Mouse (Mus musculus): Measurements from ENCODE around the gene Gm11568.
"Not testable (repeated sequence)": the region's sequence is repeated elsewhere in the genome, so short reads cannot be mapped to it uniquely, and the experiment has no call there.

Gene Gm11568

GRCm38 (mm10) chr11:99857617-99858016 is at the start of gene Gm11568:
Gene Gm11568, plus strand, starts transcription at chr11:99857917.
- no peak for DNase-seq

GRCm38 (mm10) chr11:99809792-99810191 is 47.9 kb upstream of the Gm11568 start, which contains the start of gene Krtap4-13:
Gene Krtap4-13, minus strand, starts transcription at chr11:99809892.
- not testable (repeated sequence) for DNase-seq

GRCm38 (mm10) chr11:99815566-99815965 is 42.2 kb upstream of the Gm11568 start, which contains the start of gene Gm11564:
Gene Gm11564, minus strand, starts transcription at chr11:99815666.
- DNase-seq = not testable (repeated sequence)

- no peak for DNase-seq
Observed at GRCm38 (mm10) chr11:99837966-99838365, 19.8 kb upstream of the Gm11568 start, which contains the start of gene 2300003K06Rik. Gene 2300003K06Rik, minus strand, starts transcription at chr11:99838066.

- no peak for DNase-seq
Observed at GRCm38 (mm10) chr11:99842185-99842584, 15.5 kb upstream of the Gm11568 start.

GRCm38 (mm10) chr11:99846746-99847145 is 11.0 kb upstream of the Gm11568 start:
- DNase-seq = no peak

- no peak for DNase-seq
Observed at GRCm38 (mm10) chr11:99851508-99851907, 6.2 kb upstream of the Gm11568 start, which contains the start of gene Krtap4-16. Gene Krtap4-16, minus strand, starts transcription at chr11:99851608.

GRCm38 (mm10) chr11:99854121-99854520 is 3.6 kb upstream of the Gm11568 start:
- DNase-seq = no peak

GRCm38 (mm10) chr11:99858761-99859160 is 1.0 kb downstream of the Gm11568 start:
- no peak for DNase-seq

GRCm38 (mm10) chr11:99864176-99864575 is 6.5 kb downstream of the Gm11568 start, which contains the start of gene Gm11559:
Gene Gm11559, plus strand, starts transcription at chr11:99864476.
- not testable (repeated sequence) for DNase-seq

GRCm38 (mm10) chr11:99873089-99873488 is 15.4 kb downstream of the Gm11568 start, which contains the start of gene Krtap9-1:
Gene Krtap9-1, plus strand, starts transcription at chr11:99873389.
- not testable (repeated sequence) for DNase-seq

- DNase-seq = not testable (repeated sequence)
Observed at GRCm38 (mm10) chr11:99878887-99879286, 21.2 kb downstream of the Gm11568 start, which contains the start of gene Gm11567. Gene Gm11567, plus strand, starts transcription at chr11:99879187.

GRCm38 (mm10) chr11:99907620-99908019 is 49.9 kb downstream of the Gm11568 start, which contains the start of gene Krtap31-1:
Gene Krtap31-1, plus strand, starts transcription at chr11:99907920.
- DNase-seq = no peak
